Mouse (Mus musculus) erythroblast, embryonic 14.5 days (primary cell): Measurements from ENCODE around the gene Fam78a.

ENCODE experiments used
- GATA1 ChIP-seq: IDR thresholded peaks from 2 replicates; pipeline ENCODE4 v1.6.1; 2012; ENCODE audit warnings: low read length, inconsistent platforms, mixed read lengths
- TAL1 ChIP-seq: IDR thresholded peaks from 3 replicates; pipeline ENCODE4 v1.6.1; 2012; ENCODE audit warnings: low read length, inconsistent platforms, mixed read lengths

DNA sequence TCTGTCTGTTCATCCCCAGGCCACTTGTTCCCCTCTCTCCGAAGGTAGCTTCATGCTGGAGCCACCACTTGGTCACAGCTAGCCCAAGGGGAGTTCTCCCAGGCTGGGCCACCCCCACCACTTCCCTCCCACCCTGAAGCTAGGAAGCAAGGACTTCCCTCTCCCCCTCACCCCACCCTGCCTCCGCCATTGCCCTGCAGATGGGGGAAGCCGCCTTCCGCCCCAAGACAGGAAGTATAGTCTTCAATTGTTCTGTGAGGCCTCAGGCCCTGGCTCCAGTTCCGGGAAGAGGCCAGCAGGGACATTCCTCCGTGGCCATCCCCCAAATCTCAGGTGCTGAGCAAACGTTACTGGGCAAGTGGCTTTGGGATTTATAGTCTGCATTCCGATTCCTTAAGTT is 6.1 kb downstream of the Fam78a start:
- no peak for TF ChIP-seq TAL1
- no peak for TF ChIP-seq GATA1
